Mouse (Mus musculus) left cerebral cortex, postnatal 36 days (tissue): ENCODE results near the gene Cfap73. TPM values are rescaled to one million over a fixed set of nuclear protein-coding genes. Genes with fewer than 3 reads are reported as not detected.

Experiments used
- DNase-seq, 2 experiments: peaks; one replicate each; pipeline ENCODE4 v3.0.0; 2021 to 2022; ENCODE audit warnings: low spot score in 2 of 2, mixed read lengths in 1 of 2
- intact Hi-C: fragments of 180-260 bp; cut with DNase I; formaldehyde crosslinking; loops from one replicate; pipeline ENCODE4 v1.15.1; 2025
- total RNA-seq, 2 experiments: library from RNA; stranded (reverse); gene quantifications; 2 replicates each; pipeline ENCODE4 v1.2.3; 2021

The Cfap73 gene
- total RNA-seq, 2 experiments from 2014 or later, result not detected

GRCm38 (mm10) chr5:120648569-120649373, 14.7 kb upstream of the Cfap73 start, which contains the start of gene Rasal1:
Gene Rasal1, plus strand, starts transcription at chr5:120648812.
- DNase-seq, result peak; percentile 84 to 87
- intact Hi-C loops, result loop anchor here (2.0 kb wide), 2 partner anchors 24 to 28 kb away; no protein-coding TSS in a partner anchor

- DNase-seq, result peak; percentile 52 to 56
- intact Hi-C loops, result loop anchor here (2.0 kb wide), 2 partner anchors 25 to 27 kb away; no protein-coding TSS in a partner anchor
Observed at GRCm38 (mm10) chr5:120647814-120648491, 13.9 kb upstream of the Cfap73 start.

GRCm38 (mm10) chr5:120647361-120647760, 13.3 kb upstream of the Cfap73 start:
- intact Hi-C loops, result no loop called here
- no peak for DNase-seq

GRCm38 (mm10) chr5:120645851-120646250, 11.8 kb upstream of the Cfap73 start:
- intact Hi-C loops, result no loop called here
- DNase-seq, result no peak

GRCm38 (mm10) chr5:120644227-120644626, 10.2 kb upstream of the Cfap73 start:
- intact Hi-C loops, result no loop called here
- no peak for DNase-seq

GRCm38 (mm10) chr5:120643365-120644085, 9.5 kb upstream of the Cfap73 start:
- no peak for DNase-seq
- intact Hi-C loops, result no loop called here

GRCm38 (mm10) chr5:120640094-120640493, 6.1 kb upstream of the Cfap73 start:
- DNase-seq, result no peak
- intact Hi-C loops, result no loop called here

GRCm38 (mm10) chr5:120635633-120636032, 1.6 kb upstream of the Cfap73 start:
- intact Hi-C loops, result no loop called here
- DNase-seq, result no peak

GRCm38 (mm10) chr5:120634860-120635259, 825 bp upstream of the Cfap73 start:
- intact Hi-C loops, result no loop called here
- no peak for DNase-seq

- intact Hi-C loops, result no loop called here
- no peak for DNase-seq
Observed at GRCm38 (mm10) chr5:120631892-120632291, 2.1 kb downstream of the Cfap73 start.

GRCm38 (mm10) chr5:120631128-120631527, 2.9 kb downstream of the Cfap73 start:
- intact Hi-C loops, result no loop called here
- DNase-seq, result no peak

- no peak for DNase-seq
- intact Hi-C loops, result loop anchor here (5.0 to 10.0 kb wide), 2 partner anchors 34 to 116 kb away; partner anchors contain the start of gene Oas2
Observed at GRCm38 (mm10) chr5:120628624-120629023, 5.4 kb downstream of the Cfap73 start.

GRCm38 (mm10) chr5:120627515-120628300, 6.3 kb downstream of the Cfap73 start:
- intact Hi-C loops, result loop anchor here (5.0 to 10.0 kb wide), 2 partner anchors 35 to 117 kb away; partner anchors contain the start of gene Oas2
- no peak for DNase-seq

GRCm38 (mm10) chr5:120626399-120626798, 7.6 kb downstream of the Cfap73 start:
- no peak for DNase-seq
- intact Hi-C loops, result loop anchor here (5.0 to 10.0 kb wide), 2 partner anchors 36 to 118 kb away; partner anchors contain the start of gene Oas2

GRCm38 (mm10) chr5:120624427-120624826, 9.6 kb downstream of the Cfap73 start:
- DNase-seq, result no peak
- intact Hi-C loops, result loop anchor here (10.0 kb wide), 1 partner anchor 120 kb away; the partner anchor contains the start of gene Oas2

GRCm38 (mm10) chr5:120622198-120622851, 11.7 kb downstream of the Cfap73 start:
- no peak for DNase-seq
- intact Hi-C loops, result loop anchor here (10.0 kb wide), 1 partner anchor 122 kb away; the partner anchor contains the start of gene Oas2

- peak in 1 of 2 experiments; percentile 54 for DNase-seq
- intact Hi-C loops, result loop anchor here (2.0 to 10.0 kb wide), 2 partner anchors 27 to 123 kb away; partner anchors contain the start of genes Oas2 and Rasal1
Observed at GRCm38 (mm10) chr5:120621846-120622197, 12.2 kb downstream of the Cfap73 start.

GRCm38 (mm10) chr5:120621078-120621765, 12.8 kb downstream of the Cfap73 start:
- peak in 1 of 2 experiments; percentile 55 for DNase-seq
- intact Hi-C loops, result loop anchor here (2.0 to 10.0 kb wide), 2 partner anchors 28 to 124 kb away; partner anchors contain the start of genes Oas2 and Rasal1
